Mouse (Mus musculus) left cerebral cortex, adult 2 months (tissue): ENCODE results near the gene Ccl12. TPM values are rescaled to one million over a fixed set of nuclear protein-coding genes. Genes with fewer than 3 reads are reported as not detected.

Experiments used
- DNase-seq, 2 experiments: peaks; one replicate each; pipeline ENCODE4 v3.0.0; 2021 to 2022; ENCODE audit warnings: low spot score in 2 of 2, mixed read lengths in 1 of 2; ENCODE audit errors: extremely low spot score in 1 of 2
- H3K27ac ChIP-seq: fragments of 200-600 bp; 2 replicates; pipeline ENCODE4 v1.8.1; 2022
- H3K4me3 ChIP-seq: fragments of 200-600 bp; 2 replicates; pipeline ENCODE4 v1.8.1; 2022
- CTCF ChIP-seq: fragments of 200-600 bp; IDR thresholded peaks from 2 replicates; pipeline ENCODE4 v1.8.1; 2022; ENCODE audit warnings: antibody characterized with exemption, mild to moderate bottlenecking, moderate library complexity
- intact Hi-C: fragments of 180-260 bp; cut with DNase I; formaldehyde crosslinking; loops from one replicate; pipeline ENCODE4 v1.15.1; 2025
- long read RNA-seq, 2 experiments: library from polyadenylated mRNA; stranded (forward); transcript quantifications; one replicate each; pipeline ENCODE4 v2.0.0; 2021; ENCODE audit warnings: borderline mapping rate in 2 of 2
- total RNA-seq, 2 experiments: library from RNA; stranded (reverse); gene quantifications; 2 replicates each; pipeline ENCODE4 v1.2.3; 2021

The Ccl12 gene
- not detected for total RNA-seq
- long read RNA-seq, experiment 1 = 0 reads
- long read RNA-seq, experiment 2 = 0 reads

DNA sequence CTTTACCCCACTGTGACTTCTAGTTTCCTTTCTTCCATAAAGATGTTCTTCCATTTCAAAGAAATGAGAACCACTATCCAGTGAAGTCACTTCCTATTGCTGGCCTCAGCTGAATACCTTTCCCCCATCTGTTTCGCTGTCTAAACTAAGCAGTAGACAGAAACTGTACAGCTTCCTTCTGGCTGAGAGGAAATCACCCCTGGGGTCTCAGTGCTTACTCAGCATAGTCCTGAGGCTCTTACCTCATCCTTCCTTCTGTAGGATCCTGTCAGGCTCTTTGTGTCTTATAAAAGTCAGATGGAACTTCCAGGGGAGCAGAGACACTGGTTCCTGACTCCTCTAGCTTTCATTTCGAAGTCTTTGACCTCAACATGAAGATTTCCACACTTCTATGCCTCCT lies at the start of gene Ccl12:
TSS of gene Ccl12 (plus strand) at position 317 of the 400 bp plus-strand sequence.
- no peak within 1 kb of the TSS for H3K27ac ChIP-seq
- no peak within 1 kb of the TSS for H3K4me3 ChIP-seq
- no peak for TF ChIP-seq CTCF
- DNase-seq = no peak
- intact Hi-C loops = no loop called here

DNA sequence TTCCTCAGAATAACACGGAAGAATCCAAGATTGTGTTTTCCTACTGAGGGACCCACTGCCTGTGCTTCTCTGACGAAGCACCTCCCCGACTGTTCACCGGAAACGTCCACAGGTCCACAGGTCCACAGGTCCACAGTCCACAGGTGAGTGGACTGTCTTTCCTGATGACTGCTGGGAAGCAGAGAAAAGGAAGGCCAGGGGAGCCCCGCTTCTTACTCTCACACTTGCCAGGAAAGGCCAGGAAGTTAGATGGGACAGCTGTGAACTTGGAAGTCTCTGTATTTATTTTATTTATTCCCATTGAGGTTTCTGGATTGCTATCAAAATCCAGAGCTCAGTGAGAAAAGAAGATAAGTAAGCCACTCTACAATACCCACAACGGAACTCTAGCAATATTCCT lies 47.8 kb upstream of the Ccl12 start:
- Histone ChIP-seq H3K27ac (no peak overlapping the region), H3K4me3 (no peak overlapping the region)
- no peak for DNase-seq
- intact Hi-C loops = no loop called here
- no peak for TF ChIP-seq CTCF

DNA sequence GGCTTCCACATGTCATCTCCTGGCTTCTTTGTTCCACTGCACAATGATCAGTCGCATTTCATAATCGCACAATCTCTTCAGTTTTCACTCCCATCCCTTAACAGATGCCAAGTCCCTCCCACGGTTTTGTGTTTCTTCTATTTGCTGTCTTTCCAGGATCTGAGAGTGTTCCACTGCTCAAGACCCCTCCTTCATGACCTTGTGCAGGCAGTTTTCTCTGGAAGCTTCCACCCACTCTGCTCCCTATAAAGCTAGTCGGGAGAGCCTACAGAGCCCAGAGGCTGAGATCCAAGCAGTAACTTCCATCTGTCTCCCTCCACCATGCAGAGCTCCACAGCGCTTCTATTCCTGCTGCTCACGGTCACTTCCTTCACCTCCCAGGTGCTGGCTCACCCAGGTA lies 44.0 kb upstream of the Ccl12 start, which contains the start of gene Ccl11:
TSS of gene Ccl11 (plus strand) at position 178 of the 400 bp plus-strand sequence.
- Histone ChIP-seq H3K27ac (no peak within 1 kb of the TSS), H3K4me3 (no peak within 1 kb of the TSS)
- TF ChIP-seq CTCF = no peak
- peak; percentile 22 to 23 for DNase-seq
- intact Hi-C loops = no loop called here

DNA sequence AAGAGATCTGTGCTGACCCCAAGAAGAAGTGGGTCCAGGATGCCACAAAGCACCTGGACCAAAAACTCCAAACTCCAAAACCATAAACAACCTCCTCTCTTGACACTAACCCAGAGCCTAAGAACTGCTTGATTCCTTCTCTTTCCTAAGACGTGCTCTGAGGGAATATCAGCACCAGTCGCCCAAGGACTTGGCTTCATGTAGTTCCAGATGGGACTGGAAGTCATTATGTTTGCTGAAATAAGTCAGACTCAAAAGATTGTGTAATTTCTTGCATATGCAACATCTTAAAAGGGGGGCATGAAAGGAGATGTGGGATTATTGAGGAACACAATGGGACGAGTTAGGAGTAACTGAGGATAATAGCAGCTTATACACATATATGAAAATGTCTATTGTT lies 39.4 kb upstream of the Ccl12 start:
- no peak for TF ChIP-seq CTCF
- no peak overlapping the region for H3K27ac ChIP-seq
- intact Hi-C loops = no loop called here
- H3K4me3 ChIP-seq = no peak overlapping the region
- DNase-seq = no peak

DNA sequence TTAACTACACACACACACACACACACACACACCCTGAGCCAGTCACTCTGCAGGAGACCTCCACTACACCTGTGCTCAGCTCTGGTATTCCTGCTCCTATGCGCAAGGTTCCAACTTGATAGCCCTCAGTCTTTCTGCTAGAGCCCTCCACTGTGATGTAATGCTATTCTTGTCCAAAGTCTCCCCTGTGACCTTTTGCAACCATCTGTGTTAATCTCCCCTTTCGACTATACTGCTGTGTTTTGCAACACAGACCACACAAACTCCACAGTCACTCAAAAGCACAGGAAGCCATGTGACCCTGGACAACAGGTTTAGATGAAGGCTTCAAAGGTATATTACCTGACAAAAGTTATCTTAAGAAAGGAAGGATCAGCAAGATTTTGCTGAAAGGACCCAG lies 38.2 kb upstream of the Ccl12 start:
- DNase-seq = no peak
- H3K4me3 ChIP-seq = no peak overlapping the region
- H3K27ac ChIP-seq = no peak overlapping the region
- intact Hi-C loops = no loop called here
- TF ChIP-seq CTCF = no peak

DNA sequence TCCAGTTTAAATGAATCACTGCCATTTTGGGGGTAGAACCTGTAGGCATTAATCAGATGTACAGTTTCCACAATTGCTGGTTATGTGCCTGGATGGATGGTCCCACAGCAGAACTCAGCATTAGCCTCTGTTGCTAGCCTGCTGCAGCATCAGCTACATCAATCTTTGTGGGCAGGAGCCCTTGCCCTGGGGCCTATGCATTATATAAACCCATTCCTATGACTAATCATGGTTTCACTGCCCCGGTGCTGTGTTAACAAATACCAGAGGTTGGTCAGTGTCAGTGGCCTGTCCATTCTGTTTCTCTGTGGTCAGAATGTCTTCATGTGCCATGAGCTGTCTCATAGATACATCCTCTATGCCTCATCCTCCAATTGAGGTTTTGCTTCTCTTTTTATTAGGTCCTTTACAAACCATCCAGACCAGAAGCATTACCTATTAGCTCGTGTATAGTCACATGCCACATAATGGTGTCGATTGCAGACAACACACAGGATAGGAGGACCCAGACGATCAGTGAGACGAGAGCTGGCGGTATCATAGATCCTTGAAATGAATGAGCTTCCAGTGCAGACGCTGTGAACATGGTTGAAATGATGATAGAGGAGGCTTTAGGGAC lies 34.6 kb upstream of the Ccl12 start:
- Histone ChIP-seq H3K27ac (no peak overlapping the region), H3K4me3 (no peak overlapping the region)
- intact Hi-C loops = no loop called here
- no peak for DNase-seq
- no peak for TF ChIP-seq CTCF

DNA sequence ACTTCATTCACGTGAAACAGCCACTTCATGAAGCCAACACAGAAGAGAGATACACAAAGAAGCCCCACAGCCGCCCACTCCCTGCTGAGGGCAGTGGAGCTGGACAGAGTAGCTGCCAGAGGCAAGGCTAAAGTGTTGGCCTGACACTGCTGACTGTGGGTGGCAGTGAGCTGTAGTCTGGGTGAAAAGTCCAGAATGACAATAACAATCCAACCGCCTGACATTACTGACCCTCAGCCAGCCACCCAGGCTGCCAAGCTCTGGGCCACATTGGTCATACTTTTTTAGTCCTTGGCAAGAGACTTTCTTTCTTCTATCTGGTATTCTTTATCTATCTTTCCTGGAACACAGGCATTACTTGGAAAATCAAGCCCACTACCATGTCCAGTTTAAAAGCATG lies 30.6 kb upstream of the Ccl12 start:
- intact Hi-C loops = no loop called here
- no peak for TF ChIP-seq CTCF
- H3K4me3 ChIP-seq = no peak overlapping the region
- no peak overlapping the region for H3K27ac ChIP-seq
- no peak for DNase-seq

DNA sequence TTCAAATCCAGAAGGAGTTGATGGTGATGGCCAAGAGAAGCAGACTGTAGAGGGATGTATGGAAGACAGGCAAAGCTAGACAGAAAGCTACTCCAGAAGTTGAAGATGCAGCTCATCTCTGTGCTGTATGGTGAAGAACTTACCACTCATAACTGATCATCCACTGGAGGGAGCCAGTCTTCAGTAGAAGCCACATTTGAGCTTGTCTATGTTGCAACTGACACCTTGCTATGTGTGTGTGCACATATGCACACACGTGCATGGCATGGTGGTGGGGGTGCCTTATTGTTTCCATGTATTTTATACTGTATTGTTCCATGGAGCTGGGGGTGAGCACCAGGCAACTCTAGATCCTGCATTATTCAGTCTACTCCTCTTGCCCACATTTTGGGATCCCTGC lies 29.3 kb upstream of the Ccl12 start:
- intact Hi-C loops = no loop called here
- DNase-seq = no peak
- TF ChIP-seq CTCF = peak; percentile 31
- Histone ChIP-seq H3K4me3 (no peak overlapping the region), H3K27ac (no peak overlapping the region)

DNA sequence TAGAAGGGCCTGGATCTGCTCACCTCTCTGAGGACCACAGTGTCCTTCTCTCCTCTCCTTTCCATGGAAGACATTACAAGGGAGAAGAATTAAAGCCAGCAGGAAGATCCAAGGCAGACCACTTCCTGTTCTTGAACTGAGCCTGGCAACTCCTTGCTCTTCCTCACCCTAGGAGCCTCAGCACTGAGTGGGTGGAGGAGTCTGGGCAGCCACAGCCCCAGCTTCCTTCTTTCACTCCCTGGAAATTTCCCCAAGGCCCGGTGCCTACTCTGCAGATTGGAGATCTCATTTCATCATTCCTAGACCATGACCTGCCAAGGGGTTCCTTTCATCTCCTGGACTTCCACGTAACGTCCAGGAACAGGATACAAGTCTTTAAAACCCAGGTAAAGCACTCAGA lies 28.7 kb upstream of the Ccl12 start:
- intact Hi-C loops = no loop called here
- H3K4me3 ChIP-seq = no peak overlapping the region
- no peak for DNase-seq
- no peak overlapping the region for H3K27ac ChIP-seq
- TF ChIP-seq CTCF = no peak

DNA sequence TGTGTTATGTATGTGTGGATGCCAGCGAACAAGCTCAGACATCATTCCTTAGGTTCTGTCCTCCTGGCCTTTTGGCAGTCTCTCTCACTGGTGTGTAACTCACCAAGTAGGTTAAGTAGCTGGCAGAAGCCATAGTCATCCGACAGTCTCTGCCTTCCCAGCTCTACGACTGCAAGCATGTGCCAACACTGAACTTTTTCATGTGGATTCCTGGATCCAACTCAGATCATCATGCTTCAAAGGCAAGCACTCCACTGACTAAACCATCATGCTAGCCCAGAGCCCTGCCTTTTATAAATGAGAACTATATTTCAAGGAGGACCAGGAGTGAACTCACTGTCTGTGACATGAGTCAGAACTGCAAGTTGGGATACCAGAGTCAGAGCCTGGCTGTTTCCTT lies 28.0 kb upstream of the Ccl12 start:
- Histone ChIP-seq H3K27ac (no peak overlapping the region), H3K4me3 (no peak overlapping the region)
- DNase-seq = no peak
- TF ChIP-seq CTCF = no peak
- intact Hi-C loops = no loop called here

DNA sequence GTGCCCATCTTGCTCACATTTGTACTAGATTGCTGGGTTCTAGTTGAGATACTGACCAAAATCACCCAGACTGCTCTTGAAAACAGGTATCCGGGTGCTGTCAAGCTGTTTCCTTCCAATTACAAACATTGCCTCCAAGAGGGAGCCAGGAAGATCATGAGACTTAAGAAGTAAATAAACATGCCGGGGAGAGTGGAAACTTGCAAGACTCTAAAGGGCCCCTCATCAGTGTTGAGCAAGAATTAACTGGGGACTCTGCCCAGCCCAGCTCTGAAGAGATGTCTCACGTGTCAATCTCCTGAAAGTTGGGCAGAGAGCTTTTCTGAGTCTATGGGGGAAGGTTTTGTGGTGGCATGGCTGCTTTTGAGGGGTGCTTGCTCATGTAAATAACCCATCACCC lies 24.6 kb upstream of the Ccl12 start:
- intact Hi-C loops = no loop called here
- Histone ChIP-seq H3K4me3 (no peak overlapping the region), H3K27ac (no peak overlapping the region)
- no peak for TF ChIP-seq CTCF
- no peak for DNase-seq

DNA sequence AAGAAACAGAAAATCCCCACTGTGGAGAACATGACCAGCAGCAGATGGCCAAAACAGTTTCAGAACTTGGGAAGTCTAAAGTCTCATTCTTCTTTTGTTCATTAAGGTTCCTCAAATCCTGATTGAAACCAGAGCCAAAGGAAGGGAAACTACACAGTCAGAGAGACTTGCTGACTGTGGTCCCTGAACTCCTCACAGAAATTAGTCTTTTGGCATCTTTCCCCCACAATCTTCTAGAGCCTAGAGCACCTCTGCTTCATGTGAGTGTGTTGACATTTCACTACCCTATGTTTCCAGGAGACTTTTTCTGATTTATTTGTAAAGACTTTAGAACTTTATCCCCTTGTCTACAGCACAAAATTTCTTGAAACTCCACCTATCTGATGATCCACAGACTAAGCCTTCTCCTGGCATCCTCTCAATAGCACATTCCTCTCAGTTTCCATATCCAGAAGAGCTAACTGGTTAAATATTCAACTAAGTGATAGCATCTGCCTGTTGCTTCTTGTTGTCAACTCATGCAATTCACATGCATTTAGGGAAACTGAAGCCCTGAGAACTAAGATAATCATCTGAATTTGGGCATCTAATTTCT lies 23.4 kb upstream of the Ccl12 start:
- no peak overlapping the region for H3K4me3 ChIP-seq
- no peak for TF ChIP-seq CTCF
- H3K27ac ChIP-seq = no peak overlapping the region
- intact Hi-C loops = no loop called here
- DNase-seq = no peak

DNA sequence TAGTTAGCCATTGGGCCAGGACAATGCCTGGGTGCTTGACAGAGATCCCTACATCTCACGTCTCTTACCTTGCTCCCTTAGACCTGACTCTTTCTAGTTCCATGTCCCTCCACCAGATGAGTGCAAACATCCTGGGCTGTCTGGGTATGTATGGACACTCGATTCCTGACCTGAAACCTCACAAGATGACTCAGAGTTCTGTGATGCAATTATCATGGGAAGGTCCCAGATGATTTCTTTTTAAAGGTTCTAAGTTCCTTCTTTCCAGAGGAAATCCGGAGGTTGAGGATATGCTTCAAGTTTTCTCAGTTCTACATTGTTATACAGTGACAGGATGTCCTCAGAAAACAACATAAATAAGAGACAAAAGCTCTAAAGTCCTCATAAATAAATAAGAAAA lies 20.8 kb upstream of the Ccl12 start:
- Histone ChIP-seq H3K27ac (no peak overlapping the region), H3K4me3 (no peak overlapping the region)
- no peak for DNase-seq
- intact Hi-C loops = no loop called here
- no peak for TF ChIP-seq CTCF
